In the genomic region with DNA sequence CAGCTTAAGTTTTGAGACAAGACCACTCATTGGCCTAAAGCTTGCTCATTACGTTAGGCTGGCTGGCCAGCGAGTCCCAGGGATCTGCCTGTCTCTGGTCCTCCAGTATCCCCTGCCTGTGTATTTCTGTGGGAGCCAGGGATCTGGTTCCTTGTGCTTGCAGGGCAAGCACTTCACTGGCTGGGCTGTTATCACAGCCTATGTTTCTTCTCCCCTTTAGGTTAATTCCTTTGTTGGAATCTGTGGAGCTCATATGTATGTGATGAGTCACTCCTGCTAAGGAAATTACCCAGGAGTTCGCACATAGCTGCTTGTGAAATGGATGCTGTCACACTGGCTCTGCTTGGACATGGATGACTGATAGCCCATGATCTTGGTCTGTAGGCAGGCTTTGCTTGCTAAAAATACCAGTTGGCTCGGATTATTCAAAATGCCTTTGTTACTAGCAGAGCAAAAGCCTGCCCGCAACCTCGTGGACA, we compare ENCODE assay signal across 10 mouse cellular contexts.
DNase-seq lines count a peak whose midpoint lies in the region; ATAC-seq and TF ChIP-seq lines count a peak whose summit lies in the region.
"Had no signal": no experiment of that assay in that cellular context is flagged by ENCODE, and none has a peak within 500 bp of the region (broad histone marks: within the 10 kb centered on the region; RNA-seq: fewer than 3 reads in every experiment).

No protein-coding gene starts in this region.

- peaks cover 6% of the 10 kb centered on the region; the same call in 1 of the 2 replicates for H3K4me1 ChIP-seq in kidney, embryonic 14.5 days (ENCODE audit: control insufficient read depth, insufficient read depth, low read length)
- peaks cover 17% of the 10 kb centered on the region for H3K4me1 ChIP-seq in heart, embryonic 15.5 days (replicated peaks)
- H3K4me1 ChIP-seq in midbrain, postnatal 0 days (ENCODE audit: insufficient read depth, low read length): no peaks in the 10 kb centered on the region
- H3K4me1 ChIP-seq: embryonic facial prominence, embryonic 15.5 days had no signal

- no peak overlapping the region for H3K4me2 ChIP-seq in kidney, embryonic 14.5 days (replicated peaks; ENCODE audit: low read depth, low read length)
- 0 out of 2 replicates have a peak overlapping the region, but pooled peaks have one; percentile 15 for H3K4me2 ChIP-seq in heart, embryonic 15.5 days
- H3K4me2 ChIP-seq in midbrain, postnatal 0 days (ENCODE audit: low read depth, low read length, poor library complexity, severe bottlenecking): no peak overlapping the region
- H3K4me2 ChIP-seq: embryonic facial prominence, embryonic 15.5 days had no signal

- no peaks in the 10 kb centered on the region for H3K9me3 ChIP-seq in kidney, embryonic 14.5 days (ENCODE audit: control insufficient read depth, low read length)
- H3K9me3 ChIP-seq in heart, embryonic 15.5 days (replicated peaks): no peaks in the 10 kb centered on the region
- H3K9me3 ChIP-seq in midbrain, postnatal 0 days (ENCODE audit: low read length): no peaks in the 10 kb centered on the region
- H3K9me3 ChIP-seq: embryonic facial prominence, embryonic 15.5 days had no signal

- peak; percentile 91 for ATAC-seq in kidney, embryonic 14.5 days (ENCODE audit: low FRiP score, low TSS enrichment)
- peak; percentile 85 for ATAC-seq in heart, embryonic 15.5 days (replicated peaks; ENCODE audit: insufficient number of reproducible peaks, insufficient read depth, low FRiP score, low read depth)
- no peak for ATAC-seq in midbrain, postnatal 0 days (ENCODE audit: low FRiP score)

- no peaks in the 10 kb centered on the region for H3K36me3 ChIP-seq in kidney, embryonic 14.5 days (ENCODE audit: control insufficient read depth, insufficient read depth, low read length)
- H3K36me3 ChIP-seq in heart, embryonic 15.5 days: no peaks in the 10 kb centered on the region
- no peaks in the 10 kb centered on the region for H3K36me3 ChIP-seq in midbrain, postnatal 0 days (ENCODE audit: insufficient read depth, low read length)
- H3K36me3 ChIP-seq: embryonic facial prominence, embryonic 15.5 days had no signal

- H3K9ac ChIP-seq in kidney, embryonic 14.5 days (ENCODE audit: low read depth, low read length): peak overlapping the region; percentile 7; the same call in 1 of the 2 replicates
- 0 out of 2 replicates have a peak overlapping the region, but pooled peaks have one; percentile 21 for H3K9ac ChIP-seq in heart, embryonic 15.5 days
- no peak overlapping the region for H3K9ac ChIP-seq in midbrain, postnatal 0 days (replicated peaks; ENCODE audit: low read length, poor library complexity, severe bottlenecking)
- H3K9ac ChIP-seq: embryonic facial prominence, embryonic 15.5 days had no signal

- WGBS in kidney, embryonic 14.5 days: 31% methylated on average over 6 of the region's 6 CpGs
- 16% methylated on average over 6 of the region's 6 CpGs for WGBS in heart, embryonic 15.5 days
- 46% methylated on average over 6 of the region's 6 CpGs for WGBS in midbrain, postnatal 0 days

- H3K4me3 ChIP-seq in kidney, embryonic 14.5 days (ENCODE audit: low read length): no peak overlapping the region
- H3K4me3 ChIP-seq in heart, embryonic 15.5 days: no peak overlapping the region
- no peak overlapping the region for H3K4me3 ChIP-seq in midbrain, postnatal 0 days (ENCODE audit: low read depth, low read length)
- H3K4me3 ChIP-seq: embryonic facial prominence, embryonic 15.5 days had no signal

- DNase-seq in kidney, adult 8-10 months: no peak
- peak; percentile 45 for DNase-seq in adipocyte (ENCODE audit: low spot score)
- DNase-seq in midbrain, postnatal 0 days (ENCODE audit: low spot score): peak; percentile 41
- no peak for DNase-seq in urinary bladder, postnatal 10 days (ENCODE audit: low spot score)
- no peak for DNase-seq in urinary bladder, postnatal 36 days (ENCODE audit: low spot score in 2 of 2)
- no peak for DNase-seq in spleen, postnatal 36 days (ENCODE audit: low spot score in 2 of 2)
- DNase-seq: thymus, postnatal 4 days had no signal

- H3K27ac ChIP-seq in kidney, embryonic 14.5 days (ENCODE audit: low read depth, low read length): no peak overlapping the region
- peak overlapping the region; percentile 91 for H3K27ac ChIP-seq in heart, embryonic 15.5 days
- H3K27ac ChIP-seq in midbrain, postnatal 0 days (ENCODE audit: low read depth, low read length): no peak overlapping the region; the same call in 1 of the 2 replicates
- H3K27ac ChIP-seq: embryonic facial prominence, embryonic 15.5 days had no signal

- no peaks in the 10 kb centered on the region for H3K27me3 ChIP-seq in kidney, embryonic 14.5 days (ENCODE audit: control insufficient read depth, insufficient read depth, low read length)
- H3K27me3 ChIP-seq in heart, embryonic 15.5 days: no peaks in the 10 kb centered on the region
- H3K27me3 ChIP-seq in midbrain, postnatal 0 days (ENCODE audit: insufficient read depth, low read length): no peaks in the 10 kb centered on the region
- H3K27me3 ChIP-seq: embryonic facial prominence, embryonic 15.5 days had no signal

- TF ChIP-seq CTCF in midbrain, postnatal 0 days (IDR thresholded peaks at IDR 0.05): no peak

Comparison
In these comparisons a context has a peak if more than half of its experiments do, and no peak if none do; other contexts are left out.
1. DNase-seq: peak in adipocyte (single experiment) and midbrain, postnatal 0 days (single experiment); none in kidney, adult 8-10 months (0 of 2), urinary bladder, postnatal 10 days (single experiment), urinary bladder, postnatal 36 days (0 of 2) and spleen, postnatal 36 days (0 of 2).